Mouse (Mus musculus) midbrain, embryonic 10.5 days (tissue): Measurements from ENCODE around the gene Olfr812. TPM values are rescaled to one million over a fixed set of nuclear protein-coding genes. Genes with fewer than 3 reads are reported as not detected.
"Not testable (repeated sequence)": the region's sequence is repeated elsewhere in the genome, so short reads cannot be mapped to it uniquely, and the experiment has no call there.

Experiments
- DNase-seq: peaks from one replicate; pipeline ENCODE4 v3.0.0-alpha.2; 2017; ENCODE audit warnings: low spot score
- H3K27ac ChIP-seq: fragments of 300-500 bp; sonication (generic); replicated peaks from 2 replicates; pipeline ENCODE4 v1.5.1; 2016; ENCODE audit warnings: mild to moderate bottlenecking
- H3K27me3 ChIP-seq: fragments of 300-500 bp; sonication (generic); 2 replicates; pipeline ENCODE4 v1.6.1; 2016; ENCODE audit warnings: low read depth, mild to moderate bottlenecking; ENCODE audit not compliant: poor library complexity, severe bottlenecking
- H3K36me3 ChIP-seq: fragments of 300-500 bp; sonication (generic); 2 replicates; pipeline ENCODE4 v1.6.1; 2016; ENCODE audit warnings: mild to moderate bottlenecking, moderate library complexity
- H3K4me1 ChIP-seq: fragments of 300-500 bp; sonication (generic); 2 replicates; pipeline ENCODE4 v1.6.1; 2016
- H3K4me3 ChIP-seq: fragments of 300-500 bp; sonication (generic); 2 replicates; pipeline ENCODE4 v1.5.1; 2016; ENCODE audit warnings: mild to moderate bottlenecking, moderate library complexity
- H3K9me3 ChIP-seq: fragments of 300-500 bp; sonication (generic); replicated peaks from 2 replicates; pipeline ENCODE4 v1.6.1; 2016; ENCODE audit warnings: mild to moderate bottlenecking
- WGBS: fragments of 180-500 bp; shearing (Covaris S2); methylation state at CpG from one replicate; pipeline ENCODE4 v1.1.7; 2016; 5-methylcytosine and 5-hydroxymethylcytosine counted together
- polyA plus RNA-seq: library from polyadenylated mRNA; unstranded; fragments of >200 nt; fragmentation: Nextera tagmentation; extraction: Ambion mirVana; gene quantifications from 2 replicates; pipeline ENCODE4 v1.2.1, GENCODE M21; 2016

The Olfr812 gene
- not detected in 2 replicates for polyA plus RNA-seq

GRCm38 (mm10) chr10:129845994-129846393, at the start of gene Olfr812:
Gene Olfr812 (minus strand): TSS chr10:129846094.
- Histone ChIP-seq H3K27ac (no peak within 1 kb of the TSS), H3K36me3 (no peaks in the 10 kb centered on the region)

GRCm38 (mm10) chr10:129885934-129886333, 40.0 kb upstream of the Olfr812 start:
- peaks cover 3% of the 10 kb centered on the region; the same call in 1 of the 2 replicates for H3K9me3 ChIP-seq
- no peaks in the 10 kb centered on the region for H3K27me3 ChIP-seq
- 91% methylated on average over 7 of the region's 7 CpGs for WGBS
- DNase-seq, result no peak
- H3K4me1 ChIP-seq, result no peaks in the 10 kb centered on the region
- no peaks in the 10 kb centered on the region for H3K36me3 ChIP-seq
- H3K27ac ChIP-seq, result no peak overlapping the region
- no peak overlapping the region for H3K4me3 ChIP-seq

More at GRCm38 (mm10) chr10:129845994-129846393, at the start of gene Olfr812:
- no peaks in the 10 kb centered on the region for H3K4me1 ChIP-seq
- H3K9me3 ChIP-seq, result no peaks in the 10 kb centered on the region
- WGBS, result 85% methylated on average over 1 of the region's 1 CpGs
- H3K4me3 ChIP-seq, result no peak within 1 kb of the TSS
- no peaks in the 10 kb centered on the region for H3K27me3 ChIP-seq
- no peak for DNase-seq

GRCm38 (mm10) chr10:129885496-129885895, 39.6 kb upstream of the Olfr812 start:
- H3K27ac ChIP-seq, DNase-seq, H3K4me1 ChIP-seq, H3K4me3 ChIP-seq, H3K9me3 ChIP-seq, H3K36me3 ChIP-seq, H3K27me3 ChIP-seq: not testable (repeated sequence)
- 90% methylated on average over 6 of the region's 6 CpGs for WGBS

GRCm38 (mm10) chr10:129879751-129880150, 33.9 kb upstream of the Olfr812 start, which contains the start of gene Olfr814:
Gene Olfr814 (minus strand): TSS chr10:129879851.
- not testable (repeated sequence) for H3K4me1 ChIP-seq, DNase-seq, H3K27ac ChIP-seq, H3K36me3 ChIP-seq, H3K9me3 ChIP-seq, H3K4me3 ChIP-seq, H3K27me3 ChIP-seq
- 78% methylated on average over 1 of the region's 1 CpGs for WGBS

- Histone ChIP-seq H3K4me1 (no peaks in the 10 kb centered on the region), H3K27ac (no peak within 1 kb of the TSS), H3K4me3 (no peak within 1 kb of the TSS), H3K36me3 (no peaks in the 10 kb centered on the region), H3K27me3 (no peaks in the 10 kb centered on the region), H3K9me3 (no peaks in the 10 kb centered on the region)
- DNase-seq, result no peak
Measured at GRCm38 (mm10) chr10:129855067-129855466, 9.2 kb upstream of the Olfr812 start, which contains the start of gene Olfr813. Gene Olfr813 (plus strand): TSS chr10:129855367.

GRCm38 (mm10) chr10:129847343-129847742, 1.4 kb upstream of the Olfr812 start:
- H3K36me3 ChIP-seq, result no peaks in the 10 kb centered on the region
- H3K27me3 ChIP-seq, result no peaks in the 10 kb centered on the region
- 56% methylated on average over 1 of the region's 1 CpGs for WGBS
- no peak overlapping the region for H3K4me3 ChIP-seq
- no peak overlapping the region for H3K27ac ChIP-seq
- H3K9me3 ChIP-seq, result no peaks in the 10 kb centered on the region
- H3K4me1 ChIP-seq, result no peaks in the 10 kb centered on the region
- no peak for DNase-seq

- no peaks in the 10 kb centered on the region for H3K27me3 ChIP-seq
- no peak within 1 kb of the TSS for H3K27ac ChIP-seq
- no peaks in the 10 kb centered on the region for H3K4me1 ChIP-seq
- no peaks in the 10 kb centered on the region for H3K9me3 ChIP-seq
- no peak within 1 kb of the TSS for H3K4me3 ChIP-seq
- 87% methylated on average over 4 of the region's 4 CpGs for WGBS
- DNase-seq, result no peak
- H3K36me3 ChIP-seq, result no peaks in the 10 kb centered on the region
Measured at GRCm38 (mm10) chr10:129804296-129804695, 41.6 kb downstream of the Olfr812 start, which contains the start of gene Olfr811. Gene Olfr811 (minus strand): TSS chr10:129804396.

GRCm38 (mm10) chr10:129794817-129795216, 51.1 kb downstream of the Olfr812 start, which contains the start of gene Olfr810:
Gene Olfr810 (minus strand): TSS chr10:129794917.
- Histone ChIP-seq H3K9me3 (no peaks in the 10 kb centered on the region), H3K27me3 (no peaks in the 10 kb centered on the region), H3K4me3 (no peak within 1 kb of the TSS), H3K36me3 (no peaks in the 10 kb centered on the region), H3K4me1 (no peaks in the 10 kb centered on the region), H3K27ac (no peak within 1 kb of the TSS)
- DNase-seq, result no peak

Other genes with a start within 250 kb of the Olfr812 start
- not detected in 2 replicates for gene Olfr796, start 233.5 kb downstream of the Olfr812 start, polyA plus RNA-seq
- not detected in 2 replicates for gene Olfr798, start 218.2 kb downstream of the Olfr812 start, polyA plus RNA-seq
- not detected in 2 replicates for gene Olfr799, start 208.6 kb downstream of the Olfr812 start, polyA plus RNA-seq
- gene Olfr800, start 188.4 kb downstream of the Olfr812 start, polyA plus RNA-seq, result not detected in 2 replicates
- gene Olfr801, start 172.2 kb downstream of the Olfr812 start, polyA plus RNA-seq, result not detected in 2 replicates
- not detected in 2 replicates for gene Olfr802, start 157.9 kb downstream of the Olfr812 start, polyA plus RNA-seq
- gene Olfr803, start 151.8 kb downstream of the Olfr812 start, polyA plus RNA-seq, result not detected in 2 replicates
- gene Olfr804, start 142.9 kb downstream of the Olfr812 start, polyA plus RNA-seq, result not detected in 2 replicates
- gene Olfr805, start 116.7 kb downstream of the Olfr812 start, polyA plus RNA-seq, result not detected in 2 replicates
- gene Olfr806, start 104.2 kb downstream of the Olfr812 start, polyA plus RNA-seq, result not detected in 2 replicates
- not detected in 2 replicates for gene Olfr807, start 88.3 kb downstream of the Olfr812 start, polyA plus RNA-seq
- gene Olfr808, start 80.6 kb downstream of the Olfr812 start, polyA plus RNA-seq, result not detected in 2 replicates
- not detected in 2 replicates for gene Olfr809, start 71.5 kb downstream of the Olfr812 start, polyA plus RNA-seq
- gene Olfr810, start 51.2 kb downstream of the Olfr812 start, polyA plus RNA-seq, result not detected in 2 replicates
- not detected in 2 replicates for gene Olfr811, start 41.7 kb downstream of the Olfr812 start, polyA plus RNA-seq
- not detected in 2 replicates for gene Olfr813, start 9.3 kb upstream of the Olfr812 start, polyA plus RNA-seq
- not detected in 2 replicates for gene Olfr814, start 33.8 kb upstream of the Olfr812 start, polyA plus RNA-seq
- not detected in 2 replicates for gene Olfr815, start 59.8 kb upstream of the Olfr812 start, polyA plus RNA-seq
- not detected in 2 replicates for gene Olfr816, start 69.5 kb upstream of the Olfr812 start, polyA plus RNA-seq
- gene Olfr818, start 103.0 kb upstream of the Olfr812 start, polyA plus RNA-seq, result not detected in 2 replicates
- not detected in 2 replicates for gene Olfr819, start 121.2 kb upstream of the Olfr812 start, polyA plus RNA-seq
- gene Olfr247, start 130.0 kb upstream of the Olfr812 start, polyA plus RNA-seq, result not detected in 2 replicates
- gene Gm10310, start 139.0 kb upstream of the Olfr812 start, polyA plus RNA-seq, result not detected in 2 replicates
- not detected in 2 replicates for gene Olfr820, start 166.5 kb upstream of the Olfr812 start, polyA plus RNA-seq
- not detected in 2 replicates for gene Olfr821, start 184.3 kb upstream of the Olfr812 start, polyA plus RNA-seq
- not detected in 2 replicates for gene Olfr822, start 225.1 kb upstream of the Olfr812 start, polyA plus RNA-seq